Mouse (Mus musculus) skeletal muscle tissue, adult 2 months (tissue): ENCODE data around the gene Sec24c.
A peak's percentile ranks its signal among the peaks of the same experiment; 100 is the strongest.
"Not testable (repeated sequence)": the region's sequence is repeated elsewhere in the genome, so short reads cannot be mapped to it uniquely, and the experiment has no call there.

Experiments used
- DNase-seq: peaks from one replicate; pipeline ENCODE4 v3.0.0-alpha.2; 2012; ENCODE audit warnings: low read depth, low spot score

Gene Sec24c

GRCm38 (mm10) chr14:20674064-20674833 is at the start of gene Sec24c:
TSS of gene Sec24c (plus strand) at chr14:20674308.
- DNase-seq, result peak; percentile 99

- DNase-seq, result no peak
Measured at GRCm38 (mm10) chr14:20626447-20626846, 47.7 kb upstream of the Sec24c start.

GRCm38 (mm10) chr14:20626971-20627370 is 47.1 kb upstream of the Sec24c start:
- no peak for DNase-seq

- no peak for DNase-seq
Measured at GRCm38 (mm10) chr14:20631253-20631652, 42.9 kb upstream of the Sec24c start.

GRCm38 (mm10) chr14:20635546-20635945 is 38.6 kb upstream of the Sec24c start:
- no peak for DNase-seq

- not testable (repeated sequence) for DNase-seq
Measured at GRCm38 (mm10) chr14:20636968-20637367, 37.1 kb upstream of the Sec24c start.

- no peak for DNase-seq
Measured at GRCm38 (mm10) chr14:20637818-20638574, 36.1 kb upstream of the Sec24c start.

GRCm38 (mm10) chr14:20638702-20639101 is 35.4 kb upstream of the Sec24c start:
- no peak for DNase-seq

- no peak for DNase-seq
Measured at GRCm38 (mm10) chr14:20639918-20640619, 34.0 kb upstream of the Sec24c start.

- peak; percentile 98 for DNase-seq
Measured at GRCm38 (mm10) chr14:20640644-20641437, 33.3 kb upstream of the Sec24c start, which contains the start of gene Usp54. TSS of gene Usp54 (minus strand) at chr14:20641063.

- DNase-seq, result no peak
Measured at GRCm38 (mm10) chr14:20641438-20641875, 32.7 kb upstream of the Sec24c start.

- no peak for DNase-seq
Measured at GRCm38 (mm10) chr14:20645547-20645946, 28.6 kb upstream of the Sec24c start.

GRCm38 (mm10) chr14:20646381-20646780 is 27.7 kb upstream of the Sec24c start:
- peak; percentile 69 for DNase-seq

- DNase-seq, result peak; percentile 65
Measured at GRCm38 (mm10) chr14:20651000-20651399, 23.1 kb upstream of the Sec24c start.

- peak; percentile 94 for DNase-seq
Measured at GRCm38 (mm10) chr14:20651722-20652256, 22.3 kb upstream of the Sec24c start.

- no peak for DNase-seq
Measured at GRCm38 (mm10) chr14:20654690-20655421, 19.3 kb upstream of the Sec24c start.

GRCm38 (mm10) chr14:20655731-20656130 is 18.4 kb upstream of the Sec24c start:
- peak; percentile 81 for DNase-seq

GRCm38 (mm10) chr14:20656361-20656760 is 17.7 kb upstream of the Sec24c start, which contains the start of gene Myoz1:
TSS of gene Myoz1 (minus strand) at chr14:20656540.
- peak; percentile 79 for DNase-seq

GRCm38 (mm10) chr14:20658326-20658725 is 15.8 kb upstream of the Sec24c start:
- DNase-seq, result peak; percentile 68

GRCm38 (mm10) chr14:20658902-20659301 is 15.2 kb upstream of the Sec24c start:
- no peak for DNase-seq
